Mouse (Mus musculus): ENCODE measurements around the gene Olfr353.

The Olfr353 gene

GRCm38 (mm10) chr2:36892836-36893235 lies at the start of gene Olfr353:
Gene Olfr353, minus strand, starts transcription at chr2:36892936.
- DNase-seq (ENCODE audit: low spot score) = no peak

DNA sequence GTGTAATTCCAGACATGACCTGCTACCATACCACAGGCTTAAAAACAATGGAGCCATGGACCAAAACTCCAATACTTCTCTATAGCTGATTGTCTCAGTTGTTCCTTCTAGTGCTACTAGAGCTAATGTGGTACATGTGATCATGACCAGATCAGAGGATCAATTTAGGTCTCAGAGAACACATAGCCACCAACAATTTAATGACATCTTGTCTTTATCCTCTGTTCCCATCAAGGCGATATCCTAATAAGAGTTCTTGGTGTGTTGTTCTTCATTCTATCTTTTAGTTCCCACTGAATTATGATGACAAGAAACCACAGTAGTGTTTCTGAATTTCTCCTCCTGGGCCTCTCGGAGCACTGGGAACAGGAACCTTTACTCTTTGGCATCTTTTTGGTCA lies 44.1 kb upstream of the Olfr353 start, which contains the start of gene Olfr356:
Gene Olfr356 (plus strand): TSS at position 301 of the 400 bp plus-strand sequence.
- DNase-seq (ENCODE audit: low spot score) = no peak

GRCm38 (mm10) chr2:36928797-36929196 lies 36.1 kb upstream of the Olfr353 start, which contains the start of gene Olfr355:
Gene Olfr355, minus strand, starts transcription at chr2:36928897.
- no peak for DNase-seq (ENCODE audit: low spot score)

DNA sequence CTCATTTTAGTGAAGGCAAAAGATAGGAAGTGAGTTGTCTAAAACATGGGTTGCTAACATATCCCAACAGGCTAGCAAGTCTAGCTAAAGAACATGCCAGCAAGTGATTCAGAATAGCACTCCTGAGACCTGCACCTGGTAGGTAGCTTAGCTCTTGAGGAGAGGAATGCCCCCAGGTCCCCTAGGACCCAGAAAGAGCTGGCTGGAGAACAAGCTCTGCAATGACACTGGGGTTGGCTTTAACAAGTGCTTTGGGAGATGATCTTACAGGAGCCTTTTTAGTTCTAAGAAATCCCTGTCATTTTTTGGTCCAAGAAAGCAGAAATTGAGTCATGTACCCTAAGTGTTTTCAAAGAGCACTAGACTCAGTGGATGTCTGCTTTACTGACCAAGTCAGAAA lies 12.6 kb upstream of the Olfr353 start, which contains the start of gene Olfr354:
Gene Olfr354 (plus strand): TSS at position 301 of the 400 bp plus-strand sequence.
- no peak for DNase-seq (ENCODE audit: low spot score)

DNA sequence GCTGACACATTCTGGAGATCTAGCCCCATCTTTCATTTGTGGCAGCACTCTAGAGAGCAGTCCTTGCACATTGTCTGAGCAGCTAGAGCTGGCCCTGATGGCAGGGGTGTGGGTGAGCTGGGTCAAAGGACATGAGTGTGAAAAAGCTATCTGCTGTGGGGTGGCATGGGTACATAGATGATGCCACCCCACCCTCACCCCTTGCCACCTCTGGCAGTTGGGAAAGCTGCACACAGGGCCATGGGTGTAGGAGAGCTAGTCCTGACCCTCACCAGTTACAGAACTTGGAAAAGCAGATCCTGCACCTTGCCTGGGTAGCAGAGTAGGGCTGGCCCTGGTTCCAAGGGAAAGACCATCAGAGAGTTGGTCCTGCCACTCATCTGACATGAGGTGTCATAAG lies 4.4 kb upstream of the Olfr353 start:
- DNase-seq (ENCODE audit: low spot score) = no peak

DNA sequence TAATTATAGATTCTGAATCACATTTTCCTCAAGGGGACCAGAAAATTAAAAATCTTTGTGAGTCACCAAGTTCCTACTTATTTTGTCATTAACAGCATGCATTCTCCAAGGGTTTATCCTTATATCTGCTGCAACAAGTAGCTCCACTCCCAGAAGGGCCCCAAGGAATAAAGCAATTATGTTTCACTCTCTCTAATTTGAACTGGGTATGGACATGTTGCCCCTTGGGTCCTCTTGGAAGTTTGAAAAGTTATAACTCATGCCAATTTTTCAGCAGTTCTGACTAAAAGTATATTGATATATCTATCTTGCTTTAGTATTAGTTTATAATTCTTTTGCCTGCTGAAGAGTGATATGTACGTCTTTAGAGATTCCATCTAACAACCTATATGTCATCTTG lies 24.6 kb downstream of the Olfr353 start, which contains the start of gene Olfr352:
Gene Olfr352 (plus strand): TSS at position 301 of the 400 bp plus-strand sequence.
- DNase-seq (ENCODE audit: low spot score) = no peak

- no peak for DNase-seq (ENCODE audit: low spot score)
Observed at GRCm38 (mm10) chr2:36862560-36862959, 30.2 kb downstream of the Olfr353 start, which contains the start of gene Olfr351. Gene Olfr351, minus strand, starts transcription at chr2:36862660.

DNA sequence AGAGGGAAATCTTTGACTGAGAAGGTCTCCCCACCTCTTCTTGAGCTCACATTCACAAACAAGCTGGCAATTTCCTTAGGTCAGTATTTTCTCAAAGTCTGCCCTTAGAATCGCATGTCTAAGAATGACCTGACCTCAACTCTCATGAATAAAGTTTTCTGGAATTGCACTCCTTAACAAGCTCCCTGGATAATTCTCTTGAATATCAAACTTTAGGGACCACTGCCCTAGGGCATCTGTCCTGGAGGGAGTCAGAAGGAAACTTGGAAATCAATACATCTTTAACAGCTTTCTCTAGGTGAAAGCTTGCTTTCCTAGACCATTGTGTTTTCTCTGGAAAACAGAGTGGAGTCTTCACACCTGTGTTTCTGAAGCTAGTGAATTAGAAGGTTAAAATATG lies 46.7 kb downstream of the Olfr353 start, which contains the start of gene Olfr350:
Gene Olfr350 (plus strand): TSS at position 301 of the 400 bp plus-strand sequence.
- DNase-seq (ENCODE audit: low spot score) = no peak

Measured in yolk sac, embryonic 10.5 days (tissue).